Mouse (Mus musculus) right cerebral cortex, adult 18-20 months (tissue): Measurements from ENCODE around the gene Gpat3.

Source experiments
- DNase-seq: peaks from one replicate; pipeline ENCODE4 v3.0.0; 2022; ENCODE audit warnings: mixed read lengths

Gene Gpat3

DNA sequence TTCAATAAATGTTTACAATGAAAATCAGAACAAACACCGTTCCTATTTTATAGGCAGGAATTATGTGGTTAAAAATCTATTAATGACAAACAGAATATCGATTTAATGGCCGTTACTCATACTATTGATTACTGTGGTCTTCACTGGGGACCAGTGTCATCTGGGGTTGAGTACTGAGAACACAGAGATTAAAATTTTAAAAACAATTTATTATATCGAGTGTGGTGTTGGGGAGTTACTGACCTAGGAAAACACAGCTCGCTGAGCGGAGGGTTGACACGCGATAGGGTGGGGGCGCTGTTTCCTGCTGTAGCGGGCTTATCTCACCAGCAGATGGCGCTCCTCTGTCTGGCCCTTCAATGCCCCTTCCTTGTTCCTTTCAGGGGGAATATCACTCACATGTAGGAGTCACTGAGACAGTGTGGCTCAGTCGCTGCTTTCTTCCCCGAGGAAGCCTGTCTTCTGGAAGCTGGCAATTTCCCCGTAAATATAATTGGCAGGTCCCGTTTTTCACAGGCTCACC, 71.8 kb downstream of the Gpat3 start:
- DNase-seq, result peak; percentile 25

DNA sequence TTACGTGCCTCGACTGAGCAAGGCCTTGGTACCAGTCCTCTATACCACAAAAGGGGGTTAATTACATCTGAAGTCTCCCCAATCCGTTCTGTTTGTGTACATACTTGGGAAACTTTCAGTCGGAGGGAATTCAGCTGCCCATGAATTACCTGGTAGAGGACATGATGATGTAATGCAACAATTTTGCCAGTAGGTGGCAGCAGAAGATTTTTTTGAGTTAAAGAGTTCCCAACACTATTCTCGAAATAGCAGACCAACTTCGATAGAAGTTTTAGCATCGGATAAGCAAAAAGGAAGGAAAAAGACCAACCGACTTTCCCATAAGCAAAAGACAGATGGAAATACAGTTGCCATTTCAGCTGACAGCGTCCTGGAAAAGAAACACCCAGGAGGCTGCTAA, 73.6 kb downstream of the Gpat3 start:
- DNase-seq, result peak; percentile 51

DNA sequence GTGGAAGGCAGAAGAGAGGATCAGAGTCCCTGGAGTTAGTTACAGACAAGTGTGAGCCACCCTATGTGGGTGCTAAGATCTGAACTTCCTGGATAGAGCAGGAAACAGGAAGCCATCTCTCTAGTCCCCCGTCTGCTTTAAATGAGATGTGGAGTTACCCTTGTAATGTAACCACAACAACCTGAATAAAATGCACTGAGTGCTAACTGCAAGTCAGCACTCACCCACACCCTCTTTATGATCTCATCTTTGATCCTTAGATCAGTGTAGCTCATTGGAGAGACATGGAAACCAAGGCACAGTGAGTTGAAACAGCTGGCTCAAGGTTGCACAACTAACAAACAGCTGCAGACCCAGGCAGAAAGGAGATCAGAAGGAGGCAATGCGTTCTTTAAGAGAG, 84.2 kb downstream of the Gpat3 start:
- no peak for DNase-seq

DNA sequence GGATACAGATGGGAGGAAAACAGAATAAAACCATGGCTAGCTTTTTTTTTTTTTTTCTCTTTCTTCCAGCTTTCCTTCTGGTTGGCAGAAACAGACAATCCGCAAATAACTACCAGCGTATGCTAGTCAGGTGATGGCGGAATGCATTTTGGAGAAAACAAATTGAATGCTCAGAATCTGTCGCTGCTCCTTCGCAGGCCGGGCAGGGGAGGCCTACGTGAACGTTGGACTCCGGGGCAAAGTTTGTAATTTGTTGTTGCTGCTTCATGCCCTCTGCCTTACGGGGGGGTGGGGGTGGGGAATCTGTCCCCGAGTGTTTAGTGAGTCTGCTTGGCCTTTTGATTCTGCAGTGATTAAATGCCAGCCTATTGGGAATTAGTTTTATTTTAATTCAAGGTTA, 98.2 kb downstream of the Gpat3 start:
- no peak for DNase-seq

DNA sequence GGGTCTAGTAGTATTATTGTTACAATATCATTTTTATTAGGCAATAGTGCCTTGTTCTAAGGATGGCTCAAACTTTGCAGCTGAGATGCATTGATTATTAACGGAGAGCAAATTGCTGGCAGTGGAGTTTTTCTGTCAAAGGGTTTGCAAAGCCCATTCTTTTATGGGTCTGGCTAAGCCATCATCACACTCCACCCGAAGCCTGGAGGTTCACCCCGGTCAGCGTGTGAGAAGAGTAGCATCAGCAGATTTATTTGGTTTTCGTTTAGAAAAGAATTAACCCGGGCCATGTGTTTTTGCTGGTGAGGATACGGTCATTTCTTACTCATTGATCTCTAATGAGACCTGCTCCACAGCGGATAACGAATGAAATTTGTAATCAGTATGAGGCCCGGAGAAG, 99.8 kb downstream of the Gpat3 start:
- DNase-seq, result no peak
